Mouse (Mus musculus): ENCODE data around the gene Ankib1. TPM values are rescaled to one million over a fixed set of nuclear protein-coding genes. Genes with fewer than 3 reads are reported as not detected.
A peak's percentile ranks its signal among the peaks of the same experiment; 100 is the strongest.
"Not testable (repeated sequence)": the region's sequence is repeated elsewhere in the genome, so short reads cannot be mapped to it uniquely, and the experiment has no call there.

Gene Ankib1
- polyA plus RNA-seq, 1 experiment from 2014 or later = 18.0 TPM

- Histone ChIP-seq H3K36me3 (no peaks in the 10 kb centered on the region), H3K4me2 (no peak overlapping the region), H3K9me3 (no peaks in the 10 kb centered on the region), H3K4me1 (replicated peaks) (no peaks in the 10 kb centered on the region), H3K9ac (no peak overlapping the region), H3K27me3 (no peaks in the 10 kb centered on the region), H3K4me3 (no peak overlapping the region), H3K27ac (replicated peaks) (no peak overlapping the region)
- 93% methylated on average over 4 of the region's 4 CpGs for WGBS
- ATAC-seq (ENCODE audit: low FRiP score, low read depth) = no peak
Observed at GRCm38 (mm10) chr5:3653801-3654200, 148.9 kb downstream of the Ankib1 start.

DNA sequence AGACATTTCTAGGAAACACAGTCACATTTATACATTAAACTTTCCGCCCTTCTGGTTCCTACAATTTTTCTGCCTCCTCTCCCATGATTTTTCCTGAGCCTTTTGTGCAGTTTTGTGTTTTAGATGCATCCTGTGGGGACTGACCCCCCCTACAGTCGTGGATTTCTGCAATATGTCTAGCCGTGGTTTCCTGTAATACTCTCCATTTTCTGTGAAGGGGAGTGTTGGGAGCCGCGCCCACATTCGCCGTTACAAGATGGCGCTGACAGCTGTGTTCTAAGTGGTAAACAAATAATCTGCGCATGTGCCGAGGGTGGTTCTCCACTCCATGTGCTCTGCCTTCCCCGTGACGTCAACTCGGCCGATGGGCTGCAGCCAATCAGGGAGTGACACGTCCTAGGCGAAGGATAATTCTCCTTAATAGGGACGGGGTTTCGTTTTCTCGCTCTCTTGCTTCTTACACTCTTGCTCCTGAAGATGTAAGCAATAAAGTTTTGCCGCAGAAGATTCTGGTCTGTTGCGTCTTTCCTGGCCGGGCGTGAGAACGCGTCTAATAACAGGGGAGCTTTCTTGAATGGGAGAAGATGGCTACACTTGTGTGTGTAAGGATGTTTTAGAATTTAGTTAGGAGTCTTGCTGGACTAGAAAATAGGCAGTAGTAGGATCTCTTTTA lies 149.7 kb downstream of the Ankib1 start:
- not testable (repeated sequence) for H3K9me3 ChIP-seq; H3K9ac ChIP-seq; H3K36me3 ChIP-seq; H3K4me1 ChIP-seq (replicated peaks); H3K4me2 ChIP-seq; H3K27ac ChIP-seq (replicated peaks); ATAC-seq (ENCODE audit: low FRiP score, low read depth); H3K27me3 ChIP-seq; H3K4me3 ChIP-seq
- 93% methylated on average over 19 of the region's 25 CpGs for WGBS

GRCm38 (mm10) chr5:3651621-3652020 lies 151.1 kb downstream of the Ankib1 start:
- ATAC-seq (ENCODE audit: low FRiP score, low read depth) = no peak

DNA sequence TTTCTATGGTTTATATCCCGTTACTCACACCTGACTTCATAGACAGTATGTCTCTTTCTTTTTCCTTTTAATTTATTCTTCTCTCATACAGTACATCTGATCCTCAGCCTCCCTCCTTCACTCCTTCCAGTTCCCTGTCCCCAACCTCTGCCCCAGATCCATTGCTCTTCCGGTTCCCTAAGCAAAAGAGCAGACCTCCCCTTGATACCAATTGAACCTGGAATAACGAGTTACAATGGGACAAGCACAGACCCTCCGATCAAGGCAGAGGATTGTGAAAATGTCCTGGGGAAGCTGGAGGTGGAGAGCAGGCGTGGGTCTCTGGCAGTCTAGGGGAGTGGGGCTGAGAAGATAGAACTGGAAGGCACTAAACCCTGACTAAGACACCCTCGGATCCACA lies 151.8 kb downstream of the Ankib1 start, which contains the start of gene Tmbim7:
Gene Tmbim7 (plus strand): TSS at position 301 of the 400 bp plus-strand sequence.
- no peak for ATAC-seq (ENCODE audit: low FRiP score, low read depth)
- Histone ChIP-seq H3K4me3 (no peak within 1 kb of the TSS), H3K4me1 (replicated peaks) (peaks cover 10% of the 10 kb centered on the region), H3K27ac (replicated peaks) (no peak within 1 kb of the TSS), H3K4me2 (no peak within 1 kb of the TSS), H3K9ac (no peak within 1 kb of the TSS), H3K27me3 (no peaks in the 10 kb centered on the region), H3K36me3 (no peaks in the 10 kb centered on the region), H3K9me3 (no peaks in the 10 kb centered on the region)
- 77% methylated on average over 6 of the region's 6 CpGs for WGBS

More at GRCm38 (mm10) chr5:3651621-3652020, 151.1 kb downstream of the Ankib1 start:
- Histone ChIP-seq H3K27me3 (no peaks in the 10 kb centered on the region), H3K4me2 (no peak overlapping the region), H3K4me3 (no peak overlapping the region), H3K27ac (replicated peaks) (no peak overlapping the region), H3K4me1 (replicated peaks) (peaks cover 5% of the 10 kb centered on the region), H3K9me3 (no peaks in the 10 kb centered on the region), H3K9ac (no peak overlapping the region), H3K36me3 (no peaks in the 10 kb centered on the region)
- 92% methylated on average over 5 of the region's 5 CpGs for WGBS

- no peak overlapping the region for H3K9ac ChIP-seq
- H3K4me3 ChIP-seq = no peak overlapping the region
- 80% methylated on average over 4 of the region's 4 CpGs for WGBS
- no peak for ATAC-seq (ENCODE audit: low FRiP score, low read depth)
- H3K9me3 ChIP-seq = no peaks in the 10 kb centered on the region
- peaks cover 6% of the 10 kb centered on the region for H3K36me3 ChIP-seq
- H3K27ac ChIP-seq (replicated peaks) = no peak overlapping the region
- peaks cover 19% of the 10 kb centered on the region for H3K4me1 ChIP-seq (replicated peaks)
- H3K27me3 ChIP-seq = no peaks in the 10 kb centered on the region
- no peak overlapping the region for H3K4me2 ChIP-seq
Observed at GRCm38 (mm10) chr5:3648849-3649210, 153.9 kb downstream of the Ankib1 start.

- Histone ChIP-seq H3K27me3 (no peaks in the 10 kb centered on the region), H3K9ac (no peak overlapping the region), H3K36me3 (peaks cover 9% of the 10 kb centered on the region), H3K4me3 (0 out of 2 replicates have a peak overlapping the region, but pooled peaks have one; percentile 7), H3K4me1 (replicated peaks) (peaks cover 19% of the 10 kb centered on the region), H3K4me2 (peak overlapping the region; percentile 64), H3K27ac (replicated peaks) (no peak overlapping the region), H3K9me3 (no peaks in the 10 kb centered on the region)
- peak; percentile 16; the same call in 1 of the 2 replicates for ATAC-seq (ENCODE audit: low FRiP score, low read depth)
- 55% methylated on average over 4 of the region's 4 CpGs for WGBS
Observed at GRCm38 (mm10) chr5:3648206-3648848, 154.4 kb downstream of the Ankib1 start.

DNA sequence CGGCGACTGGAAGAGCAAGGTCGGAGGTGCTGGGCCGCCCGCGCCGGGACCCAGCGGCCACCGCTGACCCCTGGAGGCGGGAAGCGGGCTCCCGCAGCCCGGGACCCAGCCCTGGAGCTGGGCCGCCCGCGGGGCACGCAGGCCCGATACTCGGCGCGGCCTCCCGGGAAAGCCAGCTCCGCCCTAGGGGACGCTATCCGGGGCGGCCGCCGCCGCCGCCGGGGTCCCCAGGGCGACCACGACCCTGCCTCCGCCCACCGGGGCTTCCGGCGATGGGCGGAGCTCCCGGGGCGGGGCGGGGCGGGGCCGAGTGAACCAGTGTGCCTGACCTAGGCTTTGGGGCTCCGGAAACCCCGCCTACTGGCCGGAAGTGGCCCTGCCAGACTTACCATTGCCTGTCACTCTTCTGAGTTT lies 155.0 kb downstream of the Ankib1 start:
- 0% methylated on average over 34 of the region's 46 CpGs for WGBS
- peaks cover 19% of the 10 kb centered on the region for H3K4me1 ChIP-seq (replicated peaks)

GRCm38 (mm10) chr5:3646991-3647707 lies 155.6 kb downstream of the Ankib1 start:
- peak; percentile 81 for ATAC-seq (ENCODE audit: low FRiP score, low read depth)
- peaks cover 19% of the 10 kb centered on the region for H3K4me1 ChIP-seq (replicated peaks)
- H3K27ac ChIP-seq (replicated peaks) = peak overlapping the region; percentile 90
- under 1% methylated on average over 58 of the region's 60 CpGs for WGBS
- no peaks in the 10 kb centered on the region for H3K9me3 ChIP-seq
- H3K9ac ChIP-seq = peak overlapping the region; percentile 86
- peaks cover 14% of the 10 kb centered on the region for H3K36me3 ChIP-seq
- no peaks in the 10 kb centered on the region for H3K27me3 ChIP-seq
- H3K4me2 ChIP-seq = peak overlapping the region; percentile 64
- H3K4me3 ChIP-seq = peak overlapping the region; percentile 98

More for the DNA sequence above, 155.0 kb downstream of the Ankib1 start:
- peak; percentile 95 for ATAC-seq (ENCODE audit: low FRiP score, low read depth)
- H3K9me3 ChIP-seq = no peaks in the 10 kb centered on the region
- peak overlapping the region; percentile 98 for H3K4me3 ChIP-seq
- H3K4me2 ChIP-seq = peak overlapping the region; percentile 64
- H3K27ac ChIP-seq (replicated peaks) = peak overlapping the region; percentile 90
- H3K9ac ChIP-seq = peak overlapping the region; percentile 86
- H3K36me3 ChIP-seq = peaks cover 12% of the 10 kb centered on the region
- no peaks in the 10 kb centered on the region for H3K27me3 ChIP-seq

DNA sequence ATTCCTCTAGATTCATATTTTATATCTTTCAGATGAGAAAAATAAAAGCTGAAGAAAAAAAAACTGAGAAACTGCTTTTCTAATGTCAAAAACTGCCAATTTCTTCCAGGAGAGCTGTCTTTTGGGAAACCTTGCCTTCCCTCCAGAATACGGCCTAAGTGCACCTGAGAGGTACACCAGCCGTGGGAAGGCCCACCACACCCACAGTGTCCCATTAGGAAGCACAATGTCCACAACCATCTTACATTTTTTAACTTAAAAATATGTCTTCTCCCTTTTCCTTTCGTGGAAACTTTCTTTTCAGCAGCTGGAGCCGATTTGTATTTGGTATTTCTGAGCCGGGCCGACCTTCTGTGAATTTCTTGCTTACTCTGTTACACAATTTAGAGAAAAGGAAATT lies 156.2 kb downstream of the Ankib1 start:
- 27% methylated on average over 6 of the region's 6 CpGs for WGBS
- Histone ChIP-seq H3K4me1 (replicated peaks) (peaks cover 19% of the 10 kb centered on the region), H3K4me3 (peak overlapping the region; percentile 98), H3K9me3 (no peaks in the 10 kb centered on the region), H3K36me3 (peaks cover 20% of the 10 kb centered on the region), H3K27me3 (no peaks in the 10 kb centered on the region), H3K27ac (replicated peaks) (0 out of 2 replicates have a peak overlapping the region, but pooled peaks have one; percentile 90), H3K9ac (peak overlapping the region; percentile 86), H3K4me2 (peak overlapping the region; percentile 64)
- ATAC-seq (ENCODE audit: low FRiP score, low read depth) = no peak

GRCm38 (mm10) chr5:3645326-3645725 lies 157.4 kb downstream of the Ankib1 start:
- Histone ChIP-seq H3K27ac (replicated peaks) (no peak overlapping the region), H3K9me3 (no peaks in the 10 kb centered on the region), H3K9ac (no peak overlapping the region), H3K4me1 (replicated peaks) (peaks cover 19% of the 10 kb centered on the region), H3K4me2 (no peak overlapping the region), H3K36me3 (peaks cover 29% of the 10 kb centered on the region), H3K27me3 (no peaks in the 10 kb centered on the region), H3K4me3 (no peak overlapping the region)
- ATAC-seq (ENCODE audit: low FRiP score, low read depth) = no peak
- WGBS = 81% methylated on average over 6 of the region's 6 CpGs

DNA sequence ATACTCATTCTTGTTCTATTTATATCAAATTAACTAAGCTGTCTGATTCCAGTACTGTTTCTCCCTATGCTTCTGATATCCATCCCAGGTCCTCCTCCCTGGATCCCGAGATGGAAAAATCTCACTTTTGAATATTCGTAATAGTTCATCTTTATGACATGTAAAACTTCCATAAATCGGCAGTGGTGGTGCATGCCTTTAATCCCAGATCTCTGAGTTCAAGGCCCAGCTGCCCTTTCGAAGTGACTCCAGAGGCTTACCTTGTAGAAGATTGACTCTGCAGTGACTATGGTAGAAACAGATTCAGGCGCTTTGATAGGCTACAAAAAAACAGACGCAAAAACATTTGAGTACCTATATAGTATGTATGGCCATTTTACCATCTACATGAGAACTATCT lies 158.1 kb downstream of the Ankib1 start:
- Histone ChIP-seq H3K4me2 (no peak overlapping the region), H3K9me3 (no peaks in the 10 kb centered on the region), H3K4me3 (no peak overlapping the region), H3K27ac (replicated peaks) (no peak overlapping the region), H3K9ac (no peak overlapping the region), H3K36me3 (peaks cover 32% of the 10 kb centered on the region), H3K4me1 (replicated peaks) (peaks cover 19% of the 10 kb centered on the region), H3K27me3 (no peaks in the 10 kb centered on the region)
- ATAC-seq (ENCODE audit: low FRiP score, low read depth) = no peak
- WGBS = 97% methylated on average over 6 of the region's 6 CpGs
